Mouse (Mus musculus): Measurements from ENCODE around the gene Hmg20b.

Hmg20b gene

GRCm38 (mm10) chr10:81350351-81351063 is at the start of gene Hmg20b:
Hmg20b (minus strand) TSS chr10:81350480.
- DNase-seq (ENCODE audit: low spot score in 2 of 2): peak; percentile 97 to 99

DNA sequence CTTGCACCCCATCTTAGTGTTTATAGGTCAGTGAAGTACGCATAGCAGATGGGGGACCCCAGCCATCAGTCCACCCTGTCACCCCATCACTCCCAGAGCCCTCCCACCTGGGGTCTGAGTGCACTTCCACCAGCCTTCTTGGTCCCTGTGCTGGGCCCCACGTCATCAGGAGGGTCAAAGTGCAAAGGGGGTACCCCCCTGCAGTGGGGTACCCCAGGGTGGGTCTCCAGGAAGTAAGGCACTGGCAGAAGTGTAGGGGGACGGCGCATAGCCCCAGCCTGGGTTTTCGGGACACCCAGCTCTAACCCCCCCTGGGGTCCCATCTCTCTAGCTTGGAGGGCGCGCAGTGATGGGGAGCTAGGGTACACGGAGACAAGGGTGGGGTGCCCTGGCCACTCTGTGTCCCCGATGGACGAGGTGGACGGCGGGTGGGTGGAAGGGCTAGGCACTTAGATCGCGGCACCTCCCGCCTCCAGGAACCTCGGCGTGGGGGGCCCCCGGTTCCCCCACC is 49.6 kb upstream of the Hmg20b start:
- DNase-seq (ENCODE audit: low spot score in 2 of 2): no peak

DNA sequence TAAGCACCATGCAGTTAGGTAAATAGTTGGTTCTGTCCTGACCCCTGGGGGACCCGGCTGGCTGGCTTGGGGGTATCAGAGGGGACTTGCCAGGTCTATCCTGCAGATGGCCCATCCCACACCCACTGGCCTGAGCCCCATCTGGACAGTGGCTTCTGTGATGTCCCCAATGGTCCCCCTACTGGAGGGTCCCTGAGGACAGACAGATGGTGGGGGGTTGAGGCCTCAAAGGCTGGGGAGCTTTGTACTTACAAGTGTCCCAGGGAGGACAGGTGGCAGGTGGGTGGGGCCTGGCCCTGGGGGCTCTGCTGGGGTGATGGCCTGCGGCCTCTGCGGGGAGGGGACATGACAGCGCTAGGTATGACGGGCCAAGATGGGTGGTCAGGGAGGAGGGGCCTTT is 49.0 kb upstream of the Hmg20b start:
- DNase-seq (ENCODE audit: low spot score in 2 of 2): no peak

DNA sequence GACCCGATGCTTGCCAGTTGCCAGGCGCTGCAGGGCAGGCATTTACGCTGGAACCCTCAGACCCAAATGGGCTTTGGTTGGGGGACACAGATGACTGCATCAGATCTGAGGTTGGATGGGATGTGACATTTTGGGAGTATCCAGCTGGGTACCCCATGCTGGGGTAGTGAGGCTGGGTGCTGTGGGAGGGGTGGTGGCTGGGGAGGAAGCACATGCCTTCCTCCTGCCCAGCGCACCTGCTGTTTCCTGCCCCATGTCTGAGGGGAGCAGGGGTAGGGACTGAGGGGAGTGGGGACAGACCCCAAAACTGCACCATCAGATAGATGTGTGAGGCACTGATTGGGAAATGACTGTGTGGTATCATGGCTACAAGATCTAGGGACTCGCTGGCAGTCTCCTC is 46.5 kb upstream of the Hmg20b start:
- DNase-seq (ENCODE audit: low spot score in 2 of 2): no peak

- no peak for DNase-seq (ENCODE audit: low spot score in 2 of 2)
Observed at GRCm38 (mm10) chr10:81395865-81396264, 45.6 kb upstream of the Hmg20b start.

- peak in 1 of 2 experiments; percentile 59 for DNase-seq (ENCODE audit: low spot score in 2 of 2)
Observed at GRCm38 (mm10) chr10:81395127-81395526, 44.8 kb upstream of the Hmg20b start.

GRCm38 (mm10) chr10:81393456-81394063 is 43.3 kb upstream of the Hmg20b start:
- DNase-seq (ENCODE audit: low spot score in 2 of 2): no peak

DNA sequence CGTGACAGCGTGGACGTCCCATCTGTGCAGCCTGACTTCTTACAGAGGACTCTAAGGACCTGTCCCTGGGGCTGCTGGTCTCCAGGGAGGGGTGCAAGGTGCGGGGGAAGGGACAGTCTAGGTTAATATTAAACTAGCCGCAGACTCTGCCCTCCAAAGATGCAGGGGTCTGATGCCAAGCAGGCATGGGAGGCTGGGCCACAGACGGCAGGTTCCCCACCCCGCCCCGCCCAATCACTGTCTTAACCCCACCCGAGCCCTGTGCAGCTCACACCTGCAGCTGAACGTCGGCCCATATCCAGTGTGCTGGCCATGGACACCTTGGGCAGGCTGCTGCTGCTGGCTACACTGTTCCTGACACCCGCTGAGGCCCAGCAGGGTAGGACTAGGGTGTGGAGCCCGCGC is 42.5 kb upstream of the Hmg20b start, which contains the start of gene Smim24:
Gene Smim24, plus strand, starts transcription at position 271 of the 405 bp plus-strand sequence.
- DNase-seq (ENCODE audit: low spot score in 2 of 2): no peak

GRCm38 (mm10) chr10:81392270-81392669 is 42.0 kb upstream of the Hmg20b start:
- no peak for DNase-seq (ENCODE audit: low spot score in 2 of 2)

GRCm38 (mm10) chr10:81390678-81390965 is 40.3 kb upstream of the Hmg20b start:
- no peak for DNase-seq (ENCODE audit: low spot score in 2 of 2)

DNA sequence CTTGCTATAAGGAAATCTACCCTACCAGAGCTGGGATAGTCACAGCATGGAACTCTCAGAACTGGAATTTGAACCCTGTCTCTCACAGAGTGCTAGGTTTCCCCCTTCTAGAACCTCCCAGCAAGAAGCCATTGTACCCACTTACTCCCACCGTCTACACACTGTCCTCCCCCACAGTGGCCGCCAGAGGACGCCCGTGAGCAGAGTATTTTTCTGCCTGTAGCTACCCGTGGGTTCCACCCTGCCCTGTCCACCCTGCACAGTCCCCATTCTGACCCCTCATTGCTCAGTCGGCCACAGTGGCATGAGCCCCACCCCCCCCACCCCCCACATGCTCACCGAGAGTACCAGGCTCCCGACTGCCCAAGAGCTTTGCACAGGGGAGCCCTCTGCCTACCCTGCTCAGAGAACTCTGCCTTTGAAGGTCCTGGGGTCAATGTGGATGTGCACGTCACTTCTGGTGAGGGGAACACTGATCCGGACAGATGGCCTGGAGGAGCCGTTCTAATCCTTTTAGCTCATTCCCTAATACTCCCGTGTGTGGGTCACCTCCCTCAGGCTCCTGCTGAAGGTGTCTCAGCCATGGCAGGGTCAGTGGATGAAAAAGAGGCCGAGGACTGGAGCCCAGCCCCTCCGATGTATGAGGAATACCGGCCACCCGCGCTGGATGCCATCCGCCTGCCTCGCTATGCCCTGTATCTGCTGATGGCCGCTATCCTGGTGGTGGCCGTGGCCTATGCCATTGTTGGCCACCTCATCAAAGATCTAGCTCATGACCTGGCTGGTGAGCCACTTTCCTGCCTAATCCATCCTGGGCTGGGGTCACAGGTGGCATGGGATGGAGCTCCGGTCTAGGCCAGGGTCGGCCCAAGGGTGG is 39.8 kb upstream of the Hmg20b start:
- peak in 1 of 2 experiments; percentile 72 for DNase-seq (ENCODE audit: low spot score in 2 of 2)

- peak in 1 of 2 experiments; percentile 53 for DNase-seq (ENCODE audit: low spot score in 2 of 2)
Observed at GRCm38 (mm10) chr10:81389373-81389772, 39.1 kb upstream of the Hmg20b start.

DNA sequence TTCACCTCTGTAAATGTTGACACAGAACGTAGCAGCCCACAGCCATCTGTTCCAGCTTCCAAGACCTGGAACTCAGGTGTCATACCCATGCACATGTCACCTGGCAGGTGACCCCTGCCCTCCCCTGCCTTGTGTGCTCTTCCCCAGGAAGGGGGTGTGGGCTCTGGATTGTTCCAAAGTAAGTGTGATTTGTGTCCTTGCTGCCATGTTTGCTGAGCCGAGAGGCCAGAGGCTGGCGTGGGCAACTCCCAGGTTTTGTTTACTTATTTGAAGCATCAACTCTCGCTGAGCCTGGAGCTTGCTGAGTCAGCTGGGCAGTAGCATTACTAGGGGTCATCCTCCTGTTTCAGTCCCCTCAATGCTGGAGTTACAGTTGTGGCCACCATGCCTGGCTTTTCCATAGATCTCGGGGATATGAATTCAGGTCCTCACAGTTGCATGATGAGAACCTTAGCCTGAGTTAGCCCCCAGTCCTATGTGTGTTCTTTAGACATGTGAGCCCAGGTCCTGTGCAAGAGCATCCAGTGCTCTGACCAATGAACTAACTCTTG is 38.3 kb upstream of the Hmg20b start, which contains the start of gene Gm48552:
Gene Gm48552, plus strand, starts transcription at position 501 of the 551 bp plus-strand sequence.
- no peak for DNase-seq (ENCODE audit: low spot score in 2 of 2)

DNA sequence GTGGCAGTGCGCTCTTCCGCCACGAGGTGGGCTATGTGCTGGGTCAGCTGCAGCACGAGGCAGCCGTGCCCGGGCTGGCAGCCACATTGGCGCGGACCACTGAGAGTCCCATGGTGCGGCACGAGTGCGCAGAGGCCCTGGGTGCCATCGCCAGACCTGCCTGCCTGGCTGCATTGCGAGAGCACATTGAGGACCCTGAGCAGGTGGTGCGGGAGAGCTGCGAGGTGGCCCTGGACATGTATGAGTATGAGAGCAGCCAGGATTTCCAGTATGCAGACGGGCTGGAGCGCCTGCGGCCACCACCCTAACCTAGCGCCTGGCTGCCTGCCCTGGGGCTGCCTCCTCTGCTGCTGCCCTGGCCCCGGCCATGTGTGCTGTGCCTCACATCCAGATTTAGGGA is 37.4 kb upstream of the Hmg20b start:
- no peak for DNase-seq (ENCODE audit: low spot score in 2 of 2)

- no peak for DNase-seq (ENCODE audit: low spot score in 2 of 2)
Observed at GRCm38 (mm10) chr10:81385603-81386306, 35.5 kb upstream of the Hmg20b start.

DNA sequence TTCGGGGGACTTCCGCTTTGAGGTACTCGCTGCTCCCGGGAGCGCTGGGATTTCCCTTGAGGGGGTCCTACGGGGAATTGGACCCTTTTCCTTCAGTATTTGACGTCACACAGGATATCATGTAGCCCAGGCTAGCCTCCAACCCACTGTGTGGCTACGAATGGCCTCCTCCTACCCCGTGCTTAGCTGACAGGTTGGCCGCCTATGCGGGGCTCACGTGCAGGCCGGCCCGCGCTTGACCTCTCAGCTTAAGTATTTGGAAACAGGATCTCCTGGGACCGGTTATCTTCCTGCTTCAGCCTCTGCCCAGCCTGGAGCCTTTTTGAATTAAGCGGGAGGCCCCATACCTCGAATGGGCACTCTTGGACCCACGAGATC is 34.3 kb upstream of the Hmg20b start:
- DNase-seq (ENCODE audit: low spot score in 2 of 2): no peak

GRCm38 (mm10) chr10:81383802-81384604 is 33.7 kb upstream of the Hmg20b start, which contains the start of the genes Dohh and Gm48551:
Dohh (plus strand) TSS chr10:81384428.
Gm48551 (plus strand) TSS chr10:81384466.
- DNase-seq (ENCODE audit: low spot score in 2 of 2): peak; percentile 98 to 99

- no peak for DNase-seq (ENCODE audit: low spot score in 2 of 2)
Observed at GRCm38 (mm10) chr10:81382039-81382438, 31.8 kb upstream of the Hmg20b start.

DNA sequence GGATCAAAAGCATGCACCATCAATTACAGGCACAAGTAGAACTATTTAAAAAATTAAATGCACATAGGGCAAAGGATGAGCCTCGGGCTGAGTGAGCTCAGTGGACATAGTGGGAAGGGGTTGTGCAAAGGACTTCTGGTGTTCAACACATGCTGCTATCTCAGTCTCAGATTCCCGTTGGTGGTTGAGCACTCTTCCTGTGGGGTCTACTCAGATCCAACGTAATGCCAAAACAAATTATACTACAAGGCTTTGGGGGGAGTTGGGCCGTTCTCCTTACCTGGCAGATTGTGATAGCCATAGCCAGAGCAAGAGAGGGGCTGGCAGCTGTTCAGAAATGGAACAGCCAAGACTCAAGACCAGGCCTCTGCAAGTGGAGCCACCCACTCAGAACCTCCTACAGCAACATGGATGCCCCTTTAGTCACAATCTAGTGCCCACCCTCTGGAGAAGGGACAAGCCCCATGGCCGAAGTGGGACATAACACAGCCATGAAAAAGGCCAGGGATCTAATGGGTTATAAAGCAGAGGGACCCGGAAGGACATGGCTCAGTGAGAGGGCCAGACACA is 29.6 kb upstream of the Hmg20b start:
- DNase-seq (ENCODE audit: low spot score in 2 of 2): no peak

- DNase-seq (ENCODE audit: low spot score in 2 of 2): no peak
Observed at GRCm38 (mm10) chr10:81379183-81379553, 28.9 kb upstream of the Hmg20b start.
